Mouse (Mus musculus) lung, embryonic 14.5 days (tissue): ENCODE data around the gene Sptssb. TPM values are rescaled to one million over a fixed set of nuclear protein-coding genes. Genes with fewer than 3 reads are reported as not detected.

Experiments used
- ATAC-seq: fragments of 200-750 bp; cut with Nextera tagmentation; 2 replicates; pipeline ENCODE4 v1.8.0; 2017; ENCODE audit warnings: mild to moderate bottlenecking, moderate TSS enrichment, moderate library complexity; ENCODE audit not compliant: insufficient read depth
- DNase-seq: peaks from one replicate; pipeline ENCODE4 v3.0.0-alpha.2; 2015
- H3K27ac ChIP-seq: fragments of 300-500 bp; sonication (generic); 2 replicates; pipeline ENCODE4 v1.5.1; 2014; ENCODE audit warnings: low read depth, mild to moderate bottlenecking, moderate library complexity
- H3K27me3 ChIP-seq: fragments of 300-500 bp; sonication (generic); 2 replicates; pipeline ENCODE4 v1.6.1; 2014; ENCODE audit warnings: low read length, control low read depth; ENCODE audit not compliant: insufficient read depth
- H3K36me3 ChIP-seq: fragments of 300-500 bp; sonication (generic); 2 replicates; pipeline ENCODE4 v1.6.1; 2014; ENCODE audit warnings: control low read depth; ENCODE audit not compliant: insufficient read depth
- H3K4me1 ChIP-seq: fragments of 300-500 bp; sonication (generic); 2 replicates; pipeline ENCODE4 v1.6.1; 2014; ENCODE audit warnings: antibody characterized with exemption, control low read depth; ENCODE audit not compliant: insufficient read depth
- H3K4me2 ChIP-seq: fragments of 300-500 bp; sonication (generic); 2 replicates; pipeline ENCODE4 v1.6.1; 2014; ENCODE audit warnings: mild to moderate bottlenecking
- H3K4me3 ChIP-seq: fragments of 300-500 bp; sonication (generic); 2 replicates; pipeline ENCODE4 v1.5.1; 2014; ENCODE audit warnings: low read depth, low read length
- H3K9ac ChIP-seq: fragments of 300-500 bp; sonication (generic); 2 replicates; pipeline ENCODE4 v1.6.1; 2014
- H3K9me3 ChIP-seq: fragments of 300-500 bp; sonication (generic); 2 replicates; pipeline ENCODE4 v1.6.1; 2016; ENCODE audit warnings: low read depth, low read length, control low read depth
- CTCF ChIP-seq: IDR thresholded peaks from 2 replicates; pipeline ENCODE4 v1.5.1; 2016; ENCODE audit warnings: antibody characterized with exemption, low read depth
- WGBS: fragments of 180-500 bp; shearing (Covaris S2); extraction: QIAGEN DNeasy Blood & Tissue Kit; methylation state at CpG from one replicate; pipeline ENCODE4 v1.1.7; 2014; 5-methylcytosine and 5-hydroxymethylcytosine counted together
- polyA plus RNA-seq: library from polyadenylated mRNA; unstranded; fragments of >200 nt; fragmentation: Nextera tagmentation; extraction: Ambion mirVana; gene quantifications from 2 replicates; pipeline ENCODE4 v1.2.1, GENCODE M21; 2014

The Sptssb gene
- polyA plus RNA-seq, 1 experiment from 2014 or later: 9.8 TPM

GRCm38 (mm10) chr3:69797533-69797932 lies 62.2 kb downstream of the Sptssb start:
- H3K9me3 ChIP-seq: no peaks in the 10 kb centered on the region
- ATAC-seq (no peak), DNase-seq (no peak)
- H3K36me3 ChIP-seq: no peaks in the 10 kb centered on the region
- no peak for TF ChIP-seq CTCF
- WGBS: 80% methylated on average over 4 of the region's 4 CpGs
- no peak overlapping the region for H3K27ac ChIP-seq
- no peak overlapping the region for H3K4me3 ChIP-seq
- no peak overlapping the region for H3K9ac ChIP-seq
- H3K4me1 ChIP-seq: no peaks in the 10 kb centered on the region
- H3K27me3 ChIP-seq: no peaks in the 10 kb centered on the region
- H3K4me2 ChIP-seq: no peak overlapping the region

- Histone ChIP-seq H3K27ac (no peak overlapping the region), H3K36me3 (no peaks in the 10 kb centered on the region), H3K9ac (no peak overlapping the region), H3K4me2 (no peak overlapping the region), H3K4me3 (no peak overlapping the region), H3K27me3 (no peaks in the 10 kb centered on the region), H3K4me1 (no peaks in the 10 kb centered on the region), H3K9me3 (no peaks in the 10 kb centered on the region)
- WGBS: 60% methylated on average over 3 of the region's 3 CpGs
- DNase-seq: no peak
- ATAC-seq: no peak
- no peak for TF ChIP-seq CTCF
These were observed 66.8 kb downstream of the Sptssb start for GRCm38 (mm10) chr3:69792823-69793417.

- no peak for TF ChIP-seq CTCF
- DNase-seq: no peak
- Histone ChIP-seq H3K4me3 (no peak overlapping the region), H3K27ac (no peak overlapping the region), H3K9ac (no peak overlapping the region), H3K36me3 (no peaks in the 10 kb centered on the region), H3K4me1 (no peaks in the 10 kb centered on the region), H3K9me3 (no peaks in the 10 kb centered on the region), H3K4me2 (no peak overlapping the region), H3K27me3 (no peaks in the 10 kb centered on the region)
- 61% methylated on average over 4 of the region's 4 CpGs for WGBS
- no peak for ATAC-seq
These were observed 80.4 kb downstream of the Sptssb start for GRCm38 (mm10) chr3:69779246-69779796.

GRCm38 (mm10) chr3:69773356-69773755 lies 86.4 kb downstream of the Sptssb start:
- Histone ChIP-seq H3K4me2 (no peak overlapping the region), H3K27ac (no peak overlapping the region), H3K36me3 (no peaks in the 10 kb centered on the region), H3K9ac (no peak overlapping the region), H3K4me1 (no peaks in the 10 kb centered on the region), H3K4me3 (no peak overlapping the region), H3K9me3 (no peaks in the 10 kb centered on the region), H3K27me3 (no peaks in the 10 kb centered on the region)
- DNase-seq: no peak
- 80% methylated on average over 4 of the region's 4 CpGs for WGBS
- TF ChIP-seq CTCF: no peak
- no peak for ATAC-seq

Other genes with a start within 250 kb of the Sptssb start
- gene Nmd3, start 138.0 kb downstream of the Sptssb start, polyA plus RNA-seq: 152 and 157 TPM in 2 replicates
- gene Otol1, start 147.7 kb upstream of the Sptssb start, polyA plus RNA-seq: not detected in 2 replicates